Mouse (Mus musculus) kidney, adult 2 months (tissue): ENCODE measurements around the gene Glcci1.

Experiments
- CTCF ChIP-seq: fragments of 200-500 bp; conservative IDR thresholded peaks from 2 replicates; pipeline ENCODE4 v1.5.1; 2011; ENCODE audit warnings: low read depth, mild to moderate bottlenecking, control low read depth, low read length, moderate library complexity, mixed read lengths; ENCODE audit not compliant: insufficient read depth, insufficient read length
- POLR2A ChIP-seq: fragments of 200-500 bp; IDR thresholded peaks from one replicate; pipeline ENCODE4 v1.6.1; 2011; ENCODE audit warnings: low read depth, low read length, control low read depth

GRCm38 (mm10) chr6:8619582-8620350 lies 110.4 kb downstream of the Glcci1 start:
- TF ChIP-seq CTCF: no peak
- TF ChIP-seq POLR2A: no peak
